Mouse (Mus musculus): Measurements from ENCODE around the gene Elovl5. TPM values are rescaled to one million over a fixed set of nuclear protein-coding genes. Genes with fewer than 3 reads are reported as not detected.
"Not testable (repeated sequence)": the region's sequence is repeated elsewhere in the genome, so short reads cannot be mapped to it uniquely, and the experiment has no call there.

Elovl5 gene
- total RNA-seq, 2 experiments from 2014 or later: 79.5 to 82.7 TPM

GRCm38 (mm10) chr9:77983521-77983920 lies 66.4 kb downstream of the Elovl5 start:
- intact Hi-C loops (cut with DNase I): no loop called here
- DNase-seq (ENCODE audit: extremely low spot score in 1 of 2, low spot score in 2 of 2): no peak

- intact Hi-C loops (cut with DNase I): no loop called here
- no peak for DNase-seq (ENCODE audit: extremely low spot score in 1 of 2, low spot score in 2 of 2)
Measured at GRCm38 (mm10) chr9:77986153-77986795, 69.1 kb downstream of the Elovl5 start.

GRCm38 (mm10) chr9:77989626-77990025 lies 72.5 kb downstream of the Elovl5 start:
- intact Hi-C loops (cut with DNase I): no loop called here
- no peak for DNase-seq (ENCODE audit: extremely low spot score in 1 of 2, low spot score in 2 of 2)

DNA sequence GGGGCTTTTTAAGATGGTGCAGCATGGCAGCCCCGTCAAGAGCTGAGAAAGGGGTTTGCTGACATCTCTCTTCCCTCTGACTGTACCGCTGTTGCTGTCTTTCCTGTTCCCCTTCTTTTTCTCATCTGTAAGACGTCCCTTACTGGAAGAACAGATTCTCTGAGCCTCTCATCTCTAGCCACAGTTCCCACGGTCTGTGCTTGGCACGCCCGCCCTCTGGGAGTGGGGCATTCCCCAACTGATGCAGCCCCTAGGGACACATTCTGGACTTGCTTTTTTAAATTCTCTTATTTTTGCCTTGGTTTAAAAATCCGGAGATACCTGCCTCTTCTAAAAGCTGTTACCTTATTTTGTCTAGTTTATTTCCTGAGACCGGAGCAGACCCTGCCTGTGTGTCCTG lies 73.1 kb downstream of the Elovl5 start:
- DNase-seq (ENCODE audit: extremely low spot score in 1 of 2, low spot score in 2 of 2): no peak
- intact Hi-C loops (cut with DNase I): no loop called here

DNA sequence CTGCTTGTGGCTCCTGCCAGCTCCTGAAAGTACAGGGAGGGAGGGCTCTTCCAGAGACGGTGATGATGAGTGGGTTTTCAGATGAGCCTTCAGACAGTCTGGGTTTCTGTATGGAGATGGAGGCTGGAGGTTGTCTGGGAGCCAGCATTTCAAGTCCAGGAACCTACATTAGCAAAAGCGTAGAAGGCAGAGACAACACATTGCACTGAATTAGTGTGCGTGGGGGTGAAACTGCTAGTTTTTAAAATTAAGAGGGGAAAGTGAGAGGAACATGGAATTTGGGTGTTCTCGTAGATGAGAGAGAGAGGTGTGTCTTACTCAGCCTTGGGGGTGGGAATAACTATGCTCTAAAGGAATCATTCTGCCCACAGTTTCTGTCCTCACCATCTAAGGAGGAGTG lies 74.5 kb downstream of the Elovl5 start:
- intact Hi-C loops (cut with DNase I): no loop called here
- DNase-seq (ENCODE audit: extremely low spot score in 1 of 2, low spot score in 2 of 2): no peak

GRCm38 (mm10) chr9:77992276-77992675 lies 75.1 kb downstream of the Elovl5 start:
- no peak for DNase-seq (ENCODE audit: extremely low spot score in 1 of 2, low spot score in 2 of 2)
- intact Hi-C loops (cut with DNase I): no loop called here

GRCm38 (mm10) chr9:77993101-77993500 lies 75.9 kb downstream of the Elovl5 start:
- intact Hi-C loops (cut with DNase I): no loop called here

DNA sequence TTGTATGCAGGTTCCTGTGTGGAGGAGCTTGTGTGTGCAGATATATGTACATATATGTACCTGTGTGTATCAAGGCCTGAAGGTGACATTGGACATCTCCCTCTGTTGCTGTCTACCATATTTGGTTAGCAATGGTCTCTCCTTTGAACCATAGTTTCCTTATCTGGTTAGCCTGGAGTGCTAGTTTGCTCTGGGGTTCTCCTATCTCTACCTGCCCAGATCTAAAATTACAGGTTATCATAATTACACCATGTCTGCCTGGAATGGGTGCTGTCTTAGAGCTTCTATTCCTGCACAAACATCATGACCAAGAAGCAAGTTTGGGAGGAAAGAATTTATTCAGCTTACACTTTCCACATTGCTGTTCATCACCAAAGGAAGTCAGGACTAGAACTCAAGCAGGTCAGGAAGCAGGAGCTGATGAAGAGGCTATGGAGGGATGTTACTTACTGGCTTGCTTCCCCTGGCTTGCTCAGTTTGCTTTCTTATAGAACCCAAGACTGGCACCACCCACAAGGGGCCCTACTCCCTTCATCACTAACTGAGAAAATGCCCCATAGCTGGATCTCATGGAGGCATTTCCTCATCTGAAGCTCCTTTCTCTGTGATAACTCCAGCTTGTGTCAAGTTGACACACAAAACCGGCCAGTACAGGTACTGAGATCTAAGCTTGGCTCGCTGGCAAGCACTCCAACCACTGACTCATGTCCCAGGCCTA lies 76.5 kb downstream of the Elovl5 start:
- intact Hi-C loops (cut with DNase I); DNase-seq (ENCODE audit: extremely low spot score in 1 of 2, low spot score in 2 of 2): not testable (repeated sequence)

More at GRCm38 (mm10) chr9:77993101-77993500, 75.9 kb downstream of the Elovl5 start:
- no peak for DNase-seq (ENCODE audit: extremely low spot score in 1 of 2, low spot score in 2 of 2)

GRCm38 (mm10) chr9:77995235-77995634 lies 78.1 kb downstream of the Elovl5 start:
- no peak for DNase-seq (ENCODE audit: extremely low spot score in 1 of 2, low spot score in 2 of 2)
- intact Hi-C loops (cut with DNase I): no loop called here

- intact Hi-C loops (cut with DNase I): no loop called here
- no peak for DNase-seq (ENCODE audit: extremely low spot score in 1 of 2, low spot score in 2 of 2)
Measured at GRCm38 (mm10) chr9:78000586-78001500, 83.7 kb downstream of the Elovl5 start.

- intact Hi-C loops (cut with DNase I): no loop called here
- DNase-seq (ENCODE audit: extremely low spot score in 1 of 2, low spot score in 2 of 2): no peak
Measured at GRCm38 (mm10) chr9:78003278-78003677, 86.1 kb downstream of the Elovl5 start.

DNA sequence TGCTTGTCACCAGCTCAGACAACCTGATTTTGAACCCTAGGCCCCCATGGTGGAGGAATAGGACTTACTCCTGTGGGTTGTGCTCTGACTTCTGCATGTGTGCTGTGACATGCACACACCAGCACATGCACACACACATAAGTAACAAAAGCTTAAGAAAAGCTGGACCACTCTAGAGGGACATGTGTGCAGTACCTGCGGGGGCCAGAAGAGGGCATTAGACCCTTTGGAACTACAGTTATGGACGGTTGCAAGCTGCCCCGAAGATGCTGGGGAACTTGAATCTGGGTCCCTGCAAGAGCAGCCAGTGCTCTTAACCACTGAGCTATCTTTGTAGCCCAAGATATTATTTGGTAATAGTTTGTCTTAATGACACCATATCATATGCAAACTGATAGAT lies 88.3 kb downstream of the Elovl5 start:
- no peak for DNase-seq (ENCODE audit: extremely low spot score in 1 of 2, low spot score in 2 of 2)
- intact Hi-C loops (cut with DNase I): loop anchor here (5.0 kb wide), 1 partner anchor 88 kb away; the partner anchor contains the start of gene Elovl5

GRCm38 (mm10) chr9:78006209-78007001 lies 89.2 kb downstream of the Elovl5 start:
- intact Hi-C loops (cut with DNase I): loop anchor here (2.0 to 5.0 kb wide), 2 partner anchors 89 to 200 kb away; partner anchors contain the start of gene Elovl5
- DNase-seq (ENCODE audit: extremely low spot score in 1 of 2, low spot score in 2 of 2): peak; percentile 42 to 86

GRCm38 (mm10) chr9:78009382-78009781 lies 92.2 kb downstream of the Elovl5 start:
- intact Hi-C loops (cut with DNase I): loop anchor here (5.0 kb wide), 1 partner anchor 92 kb away; the partner anchor contains the start of gene Elovl5
- DNase-seq (ENCODE audit: extremely low spot score in 1 of 2, low spot score in 2 of 2): no peak

GRCm38 (mm10) chr9:78010187-78010586 lies 93.0 kb downstream of the Elovl5 start:
- intact Hi-C loops (cut with DNase I): no loop called here
- DNase-seq (ENCODE audit: extremely low spot score in 1 of 2, low spot score in 2 of 2): no peak

DNA sequence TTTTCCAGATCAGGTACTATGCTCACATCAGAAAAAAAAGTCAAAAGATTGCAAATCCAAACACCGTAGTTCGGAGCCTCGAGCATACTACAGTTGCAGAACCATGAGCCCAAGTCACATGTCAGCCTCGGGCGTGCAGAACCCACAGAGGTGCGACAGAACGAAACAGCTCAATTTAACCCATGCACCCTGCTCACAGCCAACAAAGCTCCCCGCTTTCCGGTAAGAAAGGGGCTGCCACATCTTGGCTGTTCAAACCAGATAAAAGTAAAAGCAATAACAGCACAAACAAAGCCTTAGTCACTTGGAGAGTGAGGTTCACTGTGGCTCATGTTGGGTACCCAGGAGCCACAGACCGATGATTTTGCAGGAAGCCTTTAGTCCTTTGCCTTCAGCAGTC lies 93.5 kb downstream of the Elovl5 start:
- no peak for DNase-seq (ENCODE audit: extremely low spot score in 1 of 2, low spot score in 2 of 2)
- intact Hi-C loops (cut with DNase I): no loop called here

DNA sequence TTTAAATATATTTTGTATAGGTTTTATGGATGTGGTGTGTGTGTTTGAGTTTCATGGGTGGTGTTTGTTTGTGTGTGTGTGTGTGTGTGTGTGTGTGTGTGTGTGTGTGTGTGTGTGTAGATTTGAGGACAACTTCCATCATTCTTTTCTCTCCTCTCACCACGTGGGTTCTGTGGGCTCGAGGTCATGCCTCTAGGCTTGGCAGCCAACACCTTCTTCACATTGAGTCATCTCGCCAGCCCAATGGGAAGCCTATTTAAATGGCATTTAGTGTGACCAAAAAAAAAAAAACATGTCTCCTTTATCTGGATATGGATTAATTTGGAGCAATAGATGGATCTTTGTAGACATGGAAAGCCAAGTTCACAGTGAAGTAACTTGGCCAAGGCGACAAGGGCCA lies 94.9 kb downstream of the Elovl5 start:
- intact Hi-C loops (cut with DNase I): no loop called here
- DNase-seq (ENCODE audit: extremely low spot score in 1 of 2, low spot score in 2 of 2): no peak

DNA sequence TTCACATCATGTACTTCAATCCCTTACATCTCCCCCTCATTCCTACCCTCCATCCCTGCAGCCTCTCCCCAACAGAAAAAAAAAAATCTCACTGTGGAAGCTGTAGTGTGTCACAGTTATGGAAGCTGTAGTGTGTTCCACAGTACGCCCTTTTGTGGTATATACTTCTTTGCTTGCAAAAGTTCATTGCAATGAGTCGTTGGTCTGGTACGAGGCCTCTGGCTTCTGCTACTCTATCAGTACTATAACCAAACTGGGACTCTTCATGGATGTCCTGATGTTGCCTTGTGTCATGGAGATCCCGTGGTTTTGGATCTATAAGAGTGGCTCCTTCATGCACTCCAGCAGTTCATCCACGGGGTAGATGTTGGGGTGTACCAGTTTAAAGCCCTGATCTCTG lies 95.5 kb downstream of the Elovl5 start:
- intact Hi-C loops (cut with DNase I): no loop called here
- DNase-seq (ENCODE audit: extremely low spot score in 1 of 2, low spot score in 2 of 2): no peak

DNA sequence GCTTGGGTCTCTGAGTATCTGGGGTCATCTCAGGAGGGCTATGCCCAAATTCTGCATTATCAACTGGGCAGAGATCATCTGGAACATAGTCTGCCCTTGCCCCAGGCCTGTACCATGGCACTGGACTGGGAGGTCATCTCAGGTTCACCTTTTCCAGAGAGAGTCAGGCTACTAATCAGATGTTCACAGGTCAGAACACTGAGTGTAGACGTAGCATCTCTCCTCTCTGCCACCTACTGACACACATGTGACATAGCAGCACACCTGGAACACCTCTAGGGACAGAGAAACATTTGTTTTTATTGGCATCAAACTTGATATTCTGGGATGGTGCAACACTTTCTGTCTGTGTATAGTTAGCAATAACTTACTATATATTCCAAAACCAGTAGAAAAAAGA lies 96.6 kb downstream of the Elovl5 start:
- no peak for DNase-seq (ENCODE audit: extremely low spot score in 1 of 2, low spot score in 2 of 2)
- intact Hi-C loops (cut with DNase I): no loop called here

Data from left cerebral cortex, postnatal 10 days (tissue).